Mouse (Mus musculus) frontal cortex, postnatal 25 days (tissue): ENCODE measurements at regions not wholly inside any gene's neighbourhood (a gene's known extent, or its start where the extent isn't known, plus 50 kb on each side); places are given as distances from the start of the nearest gene placed in this dataset.
A peak's percentile ranks its signal among the peaks of the same experiment; 100 is the strongest.

Source experiments
- DNase-seq, 2 experiments: peaks; one replicate each; pipeline ENCODE4 v3.0.0; 2022; ENCODE audit warnings: low spot score in 2 of 2

GRCm38 (mm10) chr11:111568876-111569275 is 502.9 kb downstream of the Kcnj2 start:
- no peak for DNase-seq

GRCm38 (mm10) chr11:111577883-111578282 is 511.9 kb downstream of the Kcnj2 start:
- DNase-seq: no peak

- no peak for DNase-seq
Observed at GRCm38 (mm10) chr11:111582980-111583379, 517.0 kb downstream of the Kcnj2 start.

- no peak for DNase-seq
Observed at GRCm38 (mm10) chr11:111583606-111584005, 517.6 kb downstream of the Kcnj2 start.

GRCm38 (mm10) chr11:111599456-111599855 is 533.5 kb downstream of the Kcnj2 start:
- no peak for DNase-seq

GRCm38 (mm10) chr11:111605146-111605545 is 539.2 kb downstream of the Kcnj2 start:
- no peak for DNase-seq

GRCm38 (mm10) chr11:111610522-111611015 is 544.6 kb downstream of the Kcnj2 start:
- no peak for DNase-seq

GRCm38 (mm10) chr11:111643603-111644002 is 577.6 kb downstream of the Kcnj2 start:
- no peak for DNase-seq

GRCm38 (mm10) chr11:111652882-111653281 is 586.9 kb downstream of the Kcnj2 start:
- peak in 1 of 2 experiments; percentile 19 for DNase-seq

GRCm38 (mm10) chr11:111657778-111658177 is 591.8 kb downstream of the Kcnj2 start:
- no peak for DNase-seq

GRCm38 (mm10) chr11:111658362-111659309 is 592.7 kb downstream of the Kcnj2 start:
- no peak for DNase-seq

GRCm38 (mm10) chr11:111663269-111663668 is 597.3 kb downstream of the Kcnj2 start:
- DNase-seq: no peak

GRCm38 (mm10) chr11:111666336-111666735 is 600.4 kb downstream of the Kcnj2 start:
- DNase-seq: no peak

GRCm38 (mm10) chr11:111671865-111672264 is 605.9 kb downstream of the Kcnj2 start:
- DNase-seq: no peak

GRCm38 (mm10) chr11:111675673-111676072 is 609.7 kb downstream of the Kcnj2 start:
- DNase-seq: no peak

GRCm38 (mm10) chr11:111682341-111682740 is 616.4 kb downstream of the Kcnj2 start:
- DNase-seq: no peak

GRCm38 (mm10) chr11:111683909-111684308 is 617.9 kb downstream of the Kcnj2 start:
- DNase-seq: no peak

- no peak for DNase-seq
Observed at GRCm38 (mm10) chr11:111687769-111688168, 621.8 kb downstream of the Kcnj2 start.

GRCm38 (mm10) chr11:111688186-111688860 is 622.4 kb downstream of the Kcnj2 start:
- DNase-seq: no peak

GRCm38 (mm10) chr11:111689899-111690298 is 623.9 kb downstream of the Kcnj2 start:
- no peak for DNase-seq

- DNase-seq: no peak
Observed at GRCm38 (mm10) chr11:111691512-111691911, 625.5 kb downstream of the Kcnj2 start.

- DNase-seq: no peak
Observed at GRCm38 (mm10) chr11:111696668-111697067, 630.7 kb downstream of the Kcnj2 start.

- peak in 1 of 2 experiments; percentile 7 for DNase-seq
Observed at GRCm38 (mm10) chr11:111699862-111700261, 633.9 kb downstream of the Kcnj2 start.
